Mouse (Mus musculus): ENCODE measurements at regions not wholly inside any gene's neighbourhood (a gene's known extent, or its start where the extent isn't known, plus 50 kb on each side); places are given as distances from the start of the nearest gene placed in this dataset.
A peak's percentile ranks its signal among the peaks of the same experiment; 100 is the strongest.

GRCm38 (mm10) chr10:99906778-99907435 lies 108.5 kb upstream of the Kitl start:
- DNase-seq (ENCODE audit: low spot score): no peak
- intact Hi-C loops (cut with DNase I): no loop called here

GRCm38 (mm10) chr10:99902280-99903231 lies 112.9 kb upstream of the Kitl start:
- no peak for DNase-seq (ENCODE audit: low spot score)
- intact Hi-C loops (cut with DNase I): no loop called here

- DNase-seq (ENCODE audit: low spot score): no peak
- intact Hi-C loops (cut with DNase I): no loop called here
These were observed 114.2 kb upstream of the Kitl start for GRCm38 (mm10) chr10:99900955-99901835.

- no peak for DNase-seq (ENCODE audit: low spot score)
- intact Hi-C loops (cut with DNase I): loop anchor here (1.0 kb wide), 1 partner anchor 12 kb away; no protein-coding TSS in a partner anchor
These were observed 121.4 kb upstream of the Kitl start for GRCm38 (mm10) chr10:99893999-99894398.

GRCm38 (mm10) chr10:99891899-99892298 lies 123.5 kb upstream of the Kitl start:
- intact Hi-C loops (cut with DNase I): no loop called here
- no peak for DNase-seq (ENCODE audit: low spot score)

GRCm38 (mm10) chr10:99881901-99882300 lies 122.4 kb upstream of the Csl start:
- intact Hi-C loops (cut with DNase I): loop anchor here (1.0 kb wide), 1 partner anchor 11 kb away; no protein-coding TSS in a partner anchor

GRCm38 (mm10) chr10:99879362-99879761 lies 119.9 kb upstream of the Csl start:
- no peak for DNase-seq (ENCODE audit: low spot score)
- intact Hi-C loops (cut with DNase I): no loop called here

More at GRCm38 (mm10) chr10:99881901-99882300, 122.4 kb upstream of the Csl start:
- DNase-seq (ENCODE audit: low spot score): no peak

- no peak for DNase-seq (ENCODE audit: low spot score)
- intact Hi-C loops (cut with DNase I): no loop called here
These were observed 105.3 kb upstream of the Csl start for GRCm38 (mm10) chr10:99864711-99865110.

GRCm38 (mm10) chr10:99860322-99861089 lies 101.0 kb upstream of the Csl start:
- no peak for DNase-seq (ENCODE audit: low spot score)
- intact Hi-C loops (cut with DNase I): no loop called here

GRCm38 (mm10) chr10:99844110-99844509 lies 84.7 kb upstream of the Csl start:
- no peak for DNase-seq (ENCODE audit: low spot score)
- intact Hi-C loops (cut with DNase I): loop anchor here (5.0 kb wide), 5 partner anchors 68 to 328 kb away; no protein-coding TSS in a partner anchor

- intact Hi-C loops (cut with DNase I): loop anchor here (2.0 to 5.0 kb wide), 6 partner anchors 71 to 331 kb away; no protein-coding TSS in a partner anchor
- no peak for DNase-seq (ENCODE audit: low spot score)
These were observed 81.8 kb upstream of the Csl start for GRCm38 (mm10) chr10:99841167-99841843.

GRCm38 (mm10) chr10:99840179-99840876 lies 80.9 kb upstream of the Csl start:
- intact Hi-C loops (cut with DNase I): loop anchor here (2.0 to 5.0 kb wide), 6 partner anchors 72 to 332 kb away; no protein-coding TSS in a partner anchor
- DNase-seq (ENCODE audit: low spot score): peak; percentile 1

- intact Hi-C loops (cut with DNase I): loop anchor here (10.0 kb wide), 2 partner anchors 82 to 318 kb away; partner anchors contain the start of gene Csl
- no peak for DNase-seq (ENCODE audit: low spot score)
These were observed 77.5 kb upstream of the Csl start for GRCm38 (mm10) chr10:99836835-99837412.

GRCm38 (mm10) chr10:99834905-99835633 lies 75.6 kb upstream of the Csl start:
- no peak for DNase-seq (ENCODE audit: low spot score)
- intact Hi-C loops (cut with DNase I): loop anchor here (10.0 kb wide), 2 partner anchors 80 to 320 kb away; partner anchors contain the start of gene Csl

- DNase-seq (ENCODE audit: low spot score): no peak
- intact Hi-C loops (cut with DNase I): loop anchor here (10.0 kb wide), 2 partner anchors 75 to 325 kb away; partner anchors contain the start of gene Csl
These were observed 70.5 kb upstream of the Csl start for GRCm38 (mm10) chr10:99829974-99830373.

GRCm38 (mm10) chr10:99827476-99827875 lies 68.0 kb upstream of the Csl start:
- intact Hi-C loops (cut with DNase I): no loop called here
- DNase-seq (ENCODE audit: low spot score): no peak

- DNase-seq (ENCODE audit: low spot score): no peak
- intact Hi-C loops (cut with DNase I): no loop called here
These were observed 66.4 kb upstream of the Csl start for GRCm38 (mm10) chr10:99825881-99826280.
